Mouse (Mus musculus): ENCODE measurements around the gene Ypel4. TPM values are rescaled to one million over a fixed set of nuclear protein-coding genes. Genes with fewer than 3 reads are reported as not detected.

The Ypel4 gene
- polyA plus RNA-seq (2014; fragmentation: Nextera tagmentation; extraction: Ambion mirVana) = 12.5 and 13.1 TPM in 2 replicates

GRCm38 (mm10) chr2:84733579-84734300, at the start of gene Ypel4:
Ypel4 (plus strand) TSS chr2:84734058.
- WGBS = 3% methylated on average over 8 of the region's 8 CpGs

GRCm38 (mm10) chr2:84688080-84688844, 45.6 kb upstream of the Ypel4 start:
- Histone ChIP-seq H3K4me1 (replicated peaks; ENCODE audit: control insufficient read depth, insufficient read depth, low read length) (no peaks in the 10 kb centered on the region), H3K27me3 (ENCODE audit: control insufficient read depth, insufficient read depth, low read length) (no peaks in the 10 kb centered on the region), H3K36me3 (replicated peaks; ENCODE audit: control insufficient read depth, insufficient read depth) (peaks cover 84% of the 10 kb centered on the region), H3K27ac (no peak overlapping the region), H3K9me3 (ENCODE audit: control insufficient read depth, low read length) (no peaks in the 10 kb centered on the region), H3K4me2 (replicated peaks) (no peak overlapping the region), H3K9ac (no peak overlapping the region), H3K4me3 (replicated peaks; ENCODE audit: low read length) (no peak overlapping the region)
- 88% methylated on average over 2 of the region's 2 CpGs for WGBS
- ATAC-seq (ENCODE audit: low FRiP score) = no peak
- no peak for DNase-seq (ENCODE audit: low spot score)

More at GRCm38 (mm10) chr2:84733579-84734300, at the start of gene Ypel4:
- ATAC-seq (ENCODE audit: low FRiP score) = peak; percentile 77
- H3K36me3 ChIP-seq (replicated peaks; ENCODE audit: control insufficient read depth, insufficient read depth) = no peaks in the 10 kb centered on the region
- H3K4me1 ChIP-seq (replicated peaks; ENCODE audit: control insufficient read depth, insufficient read depth, low read length) = peaks cover 45% of the 10 kb centered on the region
- H3K4me2 ChIP-seq (replicated peaks) = peak within 1 kb of the TSS; percentile 68
- no peaks in the 10 kb centered on the region for H3K9me3 ChIP-seq (ENCODE audit: control insufficient read depth, low read length)
- H3K27me3 ChIP-seq (ENCODE audit: control insufficient read depth, insufficient read depth, low read length) = no peaks in the 10 kb centered on the region
- peak within 1 kb of the TSS; percentile 89 for H3K27ac ChIP-seq
- peak; percentile 72 for DNase-seq (ENCODE audit: low spot score)
- peak within 1 kb of the TSS; percentile 91 for H3K9ac ChIP-seq
- H3K4me3 ChIP-seq (replicated peaks; ENCODE audit: low read length) = peak within 1 kb of the TSS; percentile 56

- no peaks in the 10 kb centered on the region for H3K27me3 ChIP-seq (ENCODE audit: control insufficient read depth, insufficient read depth, low read length)
- no peak overlapping the region for H3K4me2 ChIP-seq (replicated peaks)
- H3K9me3 ChIP-seq (ENCODE audit: control insufficient read depth, low read length) = no peaks in the 10 kb centered on the region
- WGBS = 92% methylated on average over 12 of the region's 12 CpGs
- ATAC-seq (ENCODE audit: low FRiP score) (no peak), DNase-seq (ENCODE audit: low spot score) (no peak)
- H3K4me3 ChIP-seq (replicated peaks; ENCODE audit: low read length) = no peak overlapping the region
- H3K9ac ChIP-seq = no peak overlapping the region
- H3K36me3 ChIP-seq (replicated peaks; ENCODE audit: control insufficient read depth, insufficient read depth) = peaks cover 95% of the 10 kb centered on the region
- H3K27ac ChIP-seq = no peak overlapping the region
- no peaks in the 10 kb centered on the region for H3K4me1 ChIP-seq (replicated peaks; ENCODE audit: control insufficient read depth, insufficient read depth, low read length)
These were observed 43.8 kb upstream of the Ypel4 start for GRCm38 (mm10) chr2:84690050-84690449.

- DNase-seq (ENCODE audit: low spot score) (no peak), ATAC-seq (ENCODE audit: low FRiP score) (no peak)
- Histone ChIP-seq H3K4me1 (replicated peaks; ENCODE audit: control insufficient read depth, insufficient read depth, low read length) (no peaks in the 10 kb centered on the region), H3K9me3 (ENCODE audit: control insufficient read depth, low read length) (no peaks in the 10 kb centered on the region), H3K9ac (no peak overlapping the region), H3K4me2 (replicated peaks) (no peak overlapping the region), H3K27ac (no peak overlapping the region), H3K27me3 (ENCODE audit: control insufficient read depth, insufficient read depth, low read length) (no peaks in the 10 kb centered on the region), H3K4me3 (replicated peaks; ENCODE audit: low read length) (no peak overlapping the region), H3K36me3 (replicated peaks; ENCODE audit: control insufficient read depth, insufficient read depth) (peaks cover 79% of the 10 kb centered on the region)
- WGBS = 92% methylated on average over 5 of the region's 5 CpGs
These were observed 38.7 kb upstream of the Ypel4 start for GRCm38 (mm10) chr2:84695007-84695695.

- Histone ChIP-seq H3K4me1 (replicated peaks; ENCODE audit: control insufficient read depth, insufficient read depth, low read length) (no peaks in the 10 kb centered on the region), H3K4me2 (replicated peaks) (no peak overlapping the region), H3K9ac (no peak overlapping the region), H3K27ac (no peak overlapping the region), H3K27me3 (ENCODE audit: control insufficient read depth, insufficient read depth, low read length) (no peaks in the 10 kb centered on the region), H3K9me3 (ENCODE audit: control insufficient read depth, low read length) (no peaks in the 10 kb centered on the region), H3K36me3 (replicated peaks; ENCODE audit: control insufficient read depth, insufficient read depth) (peaks cover 76% of the 10 kb centered on the region), H3K4me3 (replicated peaks; ENCODE audit: low read length) (no peak overlapping the region)
- no peak for DNase-seq (ENCODE audit: low spot score)
- 98% methylated on average over 1 of the region's 1 CpGs for WGBS
- ATAC-seq (ENCODE audit: low FRiP score) = no peak
These were observed 30.4 kb upstream of the Ypel4 start for GRCm38 (mm10) chr2:84703497-84703896.

GRCm38 (mm10) chr2:84704329-84704728, 29.5 kb upstream of the Ypel4 start:
- Histone ChIP-seq H3K27me3 (ENCODE audit: control insufficient read depth, insufficient read depth, low read length) (no peaks in the 10 kb centered on the region), H3K36me3 (replicated peaks; ENCODE audit: control insufficient read depth, insufficient read depth) (peaks cover 77% of the 10 kb centered on the region), H3K9ac (no peak overlapping the region), H3K4me2 (replicated peaks) (no peak overlapping the region), H3K4me1 (replicated peaks; ENCODE audit: control insufficient read depth, insufficient read depth, low read length) (no peaks in the 10 kb centered on the region), H3K4me3 (replicated peaks; ENCODE audit: low read length) (no peak overlapping the region), H3K9me3 (ENCODE audit: control insufficient read depth, low read length) (no peaks in the 10 kb centered on the region), H3K27ac (no peak overlapping the region)
- no peak for ATAC-seq (ENCODE audit: low FRiP score)
- no peak for DNase-seq (ENCODE audit: low spot score)
- WGBS = 89% methylated on average over 5 of the region's 5 CpGs

- DNase-seq (ENCODE audit: low spot score) (no peak), ATAC-seq (ENCODE audit: low FRiP score) (no peak)
- H3K27ac ChIP-seq = no peak overlapping the region
- peaks cover 79% of the 10 kb centered on the region for H3K36me3 ChIP-seq (replicated peaks; ENCODE audit: control insufficient read depth, insufficient read depth)
- 94% methylated on average over 1 of the region's 1 CpGs for WGBS
- H3K4me3 ChIP-seq (replicated peaks; ENCODE audit: low read length) = no peak overlapping the region
- H3K4me2 ChIP-seq (replicated peaks) = no peak overlapping the region
- no peak overlapping the region for H3K9ac ChIP-seq
- no peaks in the 10 kb centered on the region; the same call in 1 of the 2 replicates for H3K4me1 ChIP-seq (replicated peaks; ENCODE audit: control insufficient read depth, insufficient read depth, low read length)
- H3K9me3 ChIP-seq (ENCODE audit: control insufficient read depth, low read length) = no peaks in the 10 kb centered on the region
- no peaks in the 10 kb centered on the region for H3K27me3 ChIP-seq (ENCODE audit: control insufficient read depth, insufficient read depth, low read length)
These were observed 28.6 kb upstream of the Ypel4 start for GRCm38 (mm10) chr2:84705295-84705694.

- H3K9me3 ChIP-seq (ENCODE audit: control insufficient read depth, low read length) = no peaks in the 10 kb centered on the region
- H3K4me2 ChIP-seq (replicated peaks) = no peak overlapping the region
- H3K27ac ChIP-seq = no peak overlapping the region
- no peak for ATAC-seq (ENCODE audit: low FRiP score)
- no peak for DNase-seq (ENCODE audit: low spot score)
- H3K27me3 ChIP-seq (ENCODE audit: control insufficient read depth, insufficient read depth, low read length) = no peaks in the 10 kb centered on the region
- no peak overlapping the region for H3K4me3 ChIP-seq (replicated peaks; ENCODE audit: low read length)
- WGBS = 56% methylated on average over 1 of the region's 1 CpGs
- no peak overlapping the region for H3K9ac ChIP-seq
- H3K4me1 ChIP-seq (replicated peaks; ENCODE audit: control insufficient read depth, insufficient read depth, low read length) = no peaks in the 10 kb centered on the region; the same call in 1 of the 2 replicates
- peaks cover 73% of the 10 kb centered on the region for H3K36me3 ChIP-seq (replicated peaks; ENCODE audit: control insufficient read depth, insufficient read depth)
These were observed 26.3 kb upstream of the Ypel4 start for GRCm38 (mm10) chr2:84707523-84707922.

GRCm38 (mm10) chr2:84711898-84712297, 22.0 kb upstream of the Ypel4 start:
- ATAC-seq (ENCODE audit: low FRiP score) (no peak), DNase-seq (ENCODE audit: low spot score) (no peak)
- Histone ChIP-seq H3K4me1 (replicated peaks; ENCODE audit: control insufficient read depth, insufficient read depth, low read length) (peaks cover 16% of the 10 kb centered on the region), H3K4me2 (replicated peaks) (no peak overlapping the region), H3K27me3 (ENCODE audit: control insufficient read depth, insufficient read depth, low read length) (no peaks in the 10 kb centered on the region), H3K27ac (no peak overlapping the region), H3K9me3 (ENCODE audit: control insufficient read depth, low read length) (no peaks in the 10 kb centered on the region), H3K4me3 (replicated peaks; ENCODE audit: low read length) (no peak overlapping the region), H3K9ac (no peak overlapping the region), H3K36me3 (replicated peaks; ENCODE audit: control insufficient read depth, insufficient read depth) (peaks cover 41% of the 10 kb centered on the region)
- 96% methylated on average over 2 of the region's 2 CpGs for WGBS

Data from hindbrain, embryonic 14.5 days (tissue).